1 mouse cellular context compared by ENCODE assay signal in genomic region chr5:77090521-77091096, GRCm38 (mm10).
TF ChIP-seq lines count a peak whose summit lies in the region.

No protein-coding gene starts in this region.

TF ChIP-seq in MEL, 35 proteins besides CTCF, POLR2A, EP300 and RAD21:
- TF ChIP-seq MAZ (IDR thresholded peaks at IDR 0.05; ENCODE audit: low read depth, low read length) (no peak), ETS1 (IDR thresholded peaks at IDR 0.05; ENCODE audit: low read depth, low read length) (peak; percentile 73; the same call in 1 of the 2 replicates), SMC3 (IDR thresholded peaks at IDR 0.05; ENCODE audit: low read depth, low read length) (no peak), RCOR1 (IDR thresholded peaks at IDR 0.05; ENCODE audit: low read depth, low read length) (0 out of 2 replicates have a peak, but pooled peaks have one; percentile 4), TCF12 (IDR thresholded peaks at IDR 0.05; ENCODE audit: low read depth, low read length) (peak; percentile 35; the same call in 1 of the 2 replicates), GATA1 (IDR thresholded peaks at IDR 0.05; ENCODE audit: low read depth, low read length) (peak; percentile 79)
